Mouse (Mus musculus) heart, adult 2 months (tissue): ENCODE measurements around the gene Sec13. TPM values are rescaled to one million over a fixed set of nuclear protein-coding genes. Genes with fewer than 3 reads are reported as not detected.
A peak's percentile ranks its signal among the peaks of the same experiment; 100 is the strongest.

Experiments used
- DNase-seq, 2 experiments: peaks; one replicate each; pipeline ENCODE4 v3.0.0; 2021
- H3K27ac ChIP-seq: fragments of 200-600 bp; 2 replicates; pipeline ENCODE4 v1.8.1; 2022
- H3K27me3 ChIP-seq: fragments of 200-500 bp; 2 replicates; pipeline ENCODE4 v1.6.1; 2012; ENCODE audit warnings: mild to moderate bottlenecking, low read length, inconsistent platforms, mixed read lengths; ENCODE audit not compliant: control insufficient read depth, insufficient read depth
- H3K36me3 ChIP-seq: fragments of 200-500 bp; 2 replicates; pipeline ENCODE4 v1.6.1; 2012; ENCODE audit warnings: low read length, inconsistent platforms; ENCODE audit not compliant: control insufficient read depth, insufficient read depth
- H3K4me1 ChIP-seq: fragments of 200-500 bp; 2 replicates; pipeline ENCODE4 v1.6.1; 2011; ENCODE audit warnings: low read length; ENCODE audit not compliant: control insufficient read depth, insufficient read depth
- H3K4me3 ChIP-seq: fragments of 200-600 bp; 2 replicates; pipeline ENCODE4 v1.8.1; 2022
- H3K79me2 ChIP-seq: fragments of 200-500 bp; replicated peaks from 2 replicates; pipeline ENCODE4 v1.6.1; 2012; ENCODE audit warnings: mild to moderate bottlenecking, inconsistent platforms, low read length, moderate library complexity, mixed read lengths; ENCODE audit not compliant: control insufficient read depth, insufficient read depth
- H3K9ac ChIP-seq: fragments of 200-500 bp; 2 replicates; pipeline ENCODE4 v1.6.1; 2012; ENCODE audit warnings: low read depth, mild to moderate bottlenecking, control low read depth, inconsistent platforms, low read length, mixed read lengths
- CTCF ChIP-seq: fragments of 200-600 bp; IDR thresholded peaks from 2 replicates; pipeline ENCODE4 v1.8.1; 2022; ENCODE audit warnings: antibody characterized with exemption, mild to moderate bottlenecking, moderate library complexity
- EP300 ChIP-seq: fragments of 200-500 bp; IDR thresholded peaks from 2 replicates; pipeline ENCODE4 v1.6.1; 2011; ENCODE audit warnings: low read depth, low read length, control low read depth; ENCODE audit not compliant: insufficient read depth
- POLR2A ChIP-seq: fragments of 200-500 bp; IDR thresholded peaks from 2 replicates; pipeline ENCODE4 v1.6.1; 2011; ENCODE audit warnings: mild to moderate bottlenecking, low read depth, low read length, control low read depth; ENCODE audit not compliant: insufficient read depth
- WGBS: fragments of 180-500 bp; shearing (Covaris S2); methylation state at CpG from one replicate; pipeline ENCODE4 v1.1.7; 2018; 5-methylcytosine and 5-hydroxymethylcytosine counted together
- intact Hi-C: fragments of 180-260 bp; cut with DNase I; formaldehyde crosslinking; loops from one replicate; pipeline ENCODE4 v1.15.1; 2025
- polyA plus RNA-seq: library from polyadenylated mRNA; depleted of rRNA; stranded (reverse); fragments of >200 nt; gene quantifications from 2 replicates; pipeline ENCODE4 v1.2.3, GENCODE M21; 2012
- total RNA-seq, 2 experiments: library from RNA; stranded (reverse); gene quantifications; 2 replicates each; pipeline ENCODE4 v1.2.3; 2021

The Sec13 gene
- total and polyA plus RNA-seq, 3 experiments = 66.8 to 84.4 (median 68.8) TPM

DNA sequence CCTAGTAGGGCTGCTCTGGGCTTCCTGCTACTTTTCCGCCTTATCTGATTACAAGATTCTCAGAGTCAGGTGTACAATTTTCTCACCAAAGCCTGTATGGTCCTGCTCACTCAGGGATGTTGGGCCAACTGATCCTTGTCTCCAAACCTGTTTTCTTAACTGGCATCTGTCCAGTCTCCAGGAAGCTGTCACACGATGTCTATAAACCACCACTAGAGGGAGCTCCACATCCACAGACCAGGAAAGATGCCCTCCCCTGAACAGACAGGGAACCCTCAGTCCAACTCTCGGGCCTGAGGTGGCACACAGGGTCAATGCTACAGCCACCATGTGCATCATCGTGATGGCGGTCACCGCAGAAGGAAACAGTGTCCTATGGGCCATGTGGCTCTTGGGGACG, 21.1 kb upstream of the Sec13 start:
- intact Hi-C loops = loop anchor here (1.0 to 10.0 kb wide), 3 partner anchors 203 to 493 kb away; no protein-coding TSS in a partner anchor
- Histone ChIP-seq H3K4me3 (no peak overlapping the region), H3K79me2 (no peaks in the 10 kb centered on the region), H3K36me3 (no peaks in the 10 kb centered on the region), H3K27me3 (no peaks in the 10 kb centered on the region), H3K27ac (no peak overlapping the region), H3K9ac (no peak overlapping the region), H3K4me1 (no peaks in the 10 kb centered on the region)
- peak; percentile 91 for TF ChIP-seq CTCF
- no peak for TF ChIP-seq EP300
- DNase-seq = peak; percentile 35 to 46
- 20% methylated on average over 7 of the region's 7 CpGs for WGBS

- TF ChIP-seq CTCF (no peak), POLR2A (no peak), EP300 (no peak)
- H3K9ac ChIP-seq = no peak overlapping the region
- peaks cover 2% of the 10 kb centered on the region; the same call in 1 of the 2 replicates for H3K27me3 ChIP-seq
- 67% methylated on average over 17 of the region's 17 CpGs for WGBS
- DNase-seq = no peak
- no peak overlapping the region for H3K4me3 ChIP-seq
- H3K36me3 ChIP-seq = no peaks in the 10 kb centered on the region
- no peaks in the 10 kb centered on the region for H3K4me1 ChIP-seq
- H3K79me2 ChIP-seq = no peaks in the 10 kb centered on the region
- H3K27ac ChIP-seq = no peak overlapping the region
- intact Hi-C loops = no loop called here
Measured at GRCm38 (mm10) chr6:113749119-113749685, 8.7 kb upstream of the Sec13 start.

- no peak for DNase-seq
- Histone ChIP-seq H3K36me3 (no peaks in the 10 kb centered on the region), H3K4me1 (no peaks in the 10 kb centered on the region), H3K9ac (peak overlapping the region; percentile 2; the same call in 1 of the 2 replicates), H3K27me3 (peaks cover 2% of the 10 kb centered on the region; the same call in 1 of the 2 replicates), H3K4me3 (no peak overlapping the region), H3K79me2 (no peaks in the 10 kb centered on the region), H3K27ac (no peak overlapping the region)
- intact Hi-C loops = no loop called here
- no peak for TF ChIP-seq POLR2A
- TF ChIP-seq EP300 = no peak
- no peak for TF ChIP-seq CTCF
- WGBS = 20% methylated on average over 26 of the region's 26 CpGs
Measured at GRCm38 (mm10) chr6:113748351-113748750, 7.8 kb upstream of the Sec13 start.

DNA sequence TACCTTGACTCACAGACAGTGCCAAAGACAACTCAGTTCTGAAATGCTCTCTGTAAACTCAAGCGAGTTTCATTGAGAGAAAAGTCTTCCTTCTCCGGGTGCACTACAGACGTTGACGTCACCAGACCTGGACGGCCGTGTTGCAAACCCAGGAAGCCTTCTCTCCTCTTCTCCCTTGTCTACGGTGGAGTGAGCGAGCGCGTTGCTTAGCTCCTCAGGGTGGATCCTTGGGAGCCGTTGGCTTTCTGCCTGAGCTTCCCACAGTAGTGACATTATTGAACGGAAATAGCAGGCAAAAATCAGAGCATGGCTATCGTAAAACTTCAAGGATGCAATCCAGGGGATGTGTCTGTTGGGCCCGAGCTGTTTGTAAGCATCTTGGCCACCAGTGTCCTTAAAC, 6.7 kb upstream of the Sec13 start:
- Histone ChIP-seq H3K4me1 (no peaks in the 10 kb centered on the region), H3K4me3 (no peak overlapping the region), H3K27ac (no peak overlapping the region), H3K79me2 (no peaks in the 10 kb centered on the region), H3K27me3 (peaks cover 2% of the 10 kb centered on the region; the same call in 1 of the 2 replicates), H3K36me3 (no peaks in the 10 kb centered on the region), H3K9ac (no peak overlapping the region)
- no peak for DNase-seq
- intact Hi-C loops = no loop called here
- 65% methylated on average over 14 of the region's 14 CpGs for WGBS
- TF ChIP-seq EP300 = no peak
- TF ChIP-seq POLR2A = no peak
- no peak for TF ChIP-seq CTCF

DNA sequence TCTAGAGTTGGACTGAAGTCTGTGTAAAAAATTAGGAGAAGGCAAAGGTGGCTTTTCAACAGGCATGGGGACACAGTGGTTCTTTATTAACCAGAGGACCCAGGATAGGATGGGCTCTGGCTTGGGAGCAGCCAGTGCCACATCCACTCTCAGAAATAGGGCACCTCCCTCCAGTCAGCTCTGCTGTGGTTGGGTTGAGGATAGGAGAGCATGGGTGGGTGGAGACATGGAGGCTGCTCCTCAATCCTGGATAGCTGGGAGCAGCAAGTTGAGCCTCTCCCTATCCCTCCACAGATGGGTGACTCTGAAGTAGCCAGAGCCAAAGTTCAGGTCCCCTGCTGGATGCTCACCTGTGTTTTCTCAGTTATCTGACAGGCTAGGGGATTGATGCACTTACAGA, 4.6 kb upstream of the Sec13 start:
- Histone ChIP-seq H3K4me3 (no peak overlapping the region), H3K4me1 (no peaks in the 10 kb centered on the region), H3K79me2 (peaks cover 2% of the 10 kb centered on the region; the same call in 1 of the 2 replicates), H3K9ac (no peak overlapping the region), H3K27ac (no peak overlapping the region), H3K36me3 (no peaks in the 10 kb centered on the region), H3K27me3 (peaks cover 2% of the 10 kb centered on the region; the same call in 1 of the 2 replicates)
- intact Hi-C loops = no loop called here
- TF ChIP-seq CTCF (no peak), POLR2A (no peak), EP300 (no peak)
- DNase-seq = no peak

- Histone ChIP-seq H3K4me1 (no peaks in the 10 kb centered on the region), H3K9ac (no peak overlapping the region), H3K79me2 (peaks cover 6% of the 10 kb centered on the region; the same call in 1 of the 2 replicates), H3K27ac (no peak overlapping the region), H3K4me3 (no peak overlapping the region), H3K27me3 (no peaks in the 10 kb centered on the region; the same call in 1 of the 2 replicates), H3K36me3 (0 out of 2 replicates have a peak, but pooled peaks cover 2% of the 10 kb centered on the region)
- no peak for TF ChIP-seq CTCF
- TF ChIP-seq EP300 = no peak
- no peak for TF ChIP-seq POLR2A
- DNase-seq = no peak
- intact Hi-C loops = loop anchor here (5.0 kb wide), 1 partner anchor 46 kb away; the partner anchor contains the start of gene Tatdn2
- WGBS = 43% methylated on average over 1 of the region's 1 CpGs
Measured at GRCm38 (mm10) chr6:113743111-113743510, 2.6 kb upstream of the Sec13 start.
